Mouse (Mus musculus) lung, embryonic 14.5 days (tissue): ENCODE measurements around the gene Pdxk. TPM values are rescaled to one million over a fixed set of nuclear protein-coding genes. Genes with fewer than 3 reads are reported as not detected.

ENCODE experiments used
- ATAC-seq: fragments of 200-750 bp; cut with Nextera tagmentation; 2 replicates; pipeline ENCODE4 v1.8.0; 2017; ENCODE audit warnings: mild to moderate bottlenecking, moderate TSS enrichment, moderate library complexity; ENCODE audit not compliant: insufficient read depth
- DNase-seq: peaks from one replicate; pipeline ENCODE4 v3.0.0-alpha.2; 2015
- H3K27ac ChIP-seq: fragments of 300-500 bp; sonication (generic); 2 replicates; pipeline ENCODE4 v1.5.1; 2014; ENCODE audit warnings: low read depth, mild to moderate bottlenecking, moderate library complexity
- H3K27me3 ChIP-seq: fragments of 300-500 bp; sonication (generic); 2 replicates; pipeline ENCODE4 v1.6.1; 2014; ENCODE audit warnings: low read length, control low read depth; ENCODE audit not compliant: insufficient read depth
- H3K36me3 ChIP-seq: fragments of 300-500 bp; sonication (generic); 2 replicates; pipeline ENCODE4 v1.6.1; 2014; ENCODE audit warnings: control low read depth; ENCODE audit not compliant: insufficient read depth
- H3K4me1 ChIP-seq: fragments of 300-500 bp; sonication (generic); 2 replicates; pipeline ENCODE4 v1.6.1; 2014; ENCODE audit warnings: antibody characterized with exemption, control low read depth; ENCODE audit not compliant: insufficient read depth
- H3K4me2 ChIP-seq: fragments of 300-500 bp; sonication (generic); 2 replicates; pipeline ENCODE4 v1.6.1; 2014; ENCODE audit warnings: mild to moderate bottlenecking
- H3K4me3 ChIP-seq: fragments of 300-500 bp; sonication (generic); 2 replicates; pipeline ENCODE4 v1.5.1; 2014; ENCODE audit warnings: low read depth, low read length
- H3K9ac ChIP-seq: fragments of 300-500 bp; sonication (generic); 2 replicates; pipeline ENCODE4 v1.6.1; 2014
- H3K9me3 ChIP-seq: fragments of 300-500 bp; sonication (generic); 2 replicates; pipeline ENCODE4 v1.6.1; 2016; ENCODE audit warnings: low read depth, low read length, control low read depth
- CTCF ChIP-seq: IDR thresholded peaks from 2 replicates; pipeline ENCODE4 v1.5.1; 2016; ENCODE audit warnings: antibody characterized with exemption, low read depth
- WGBS: fragments of 180-500 bp; shearing (Covaris S2); extraction: QIAGEN DNeasy Blood & Tissue Kit; methylation state at CpG from one replicate; pipeline ENCODE4 v1.1.7; 2014; 5-methylcytosine and 5-hydroxymethylcytosine counted together
- polyA plus RNA-seq: library from polyadenylated mRNA; unstranded; fragments of >200 nt; fragmentation: Nextera tagmentation; extraction: Ambion mirVana; gene quantifications from 2 replicates; pipeline ENCODE4 v1.2.1, GENCODE M21; 2014

Pdxk gene
- polyA plus RNA-seq, 1 experiment from 2014 or later, result 6.9 TPM

- TF ChIP-seq CTCF, result no peak
- ATAC-seq (no peak), DNase-seq (no peak)
- Histone ChIP-seq H3K27me3 (no peaks in the 10 kb centered on the region), H3K27ac (no peak overlapping the region), H3K4me1 (no peaks in the 10 kb centered on the region), H3K36me3 (peaks cover 66% of the 10 kb centered on the region), H3K4me3 (no peak overlapping the region), H3K9ac (no peak overlapping the region), H3K4me2 (no peak overlapping the region), H3K9me3 (no peaks in the 10 kb centered on the region)
- WGBS, result 81% methylated on average over 9 of the region's 9 CpGs
These were observed 55.6 kb downstream of the Pdxk start for GRCm38 (mm10) chr10:78409035-78409788.

- Histone ChIP-seq H3K27me3 (no peaks in the 10 kb centered on the region), H3K27ac (no peak overlapping the region), H3K36me3 (peaks cover 87% of the 10 kb centered on the region), H3K4me2 (no peak overlapping the region), H3K4me3 (no peak overlapping the region), H3K9me3 (no peaks in the 10 kb centered on the region), H3K4me1 (no peaks in the 10 kb centered on the region), H3K9ac (no peak overlapping the region)
- ATAC-seq, result no peak
- DNase-seq, result no peak
- 93% methylated on average over 4 of the region's 4 CpGs for WGBS
- TF ChIP-seq CTCF, result no peak
These were observed 57.6 kb downstream of the Pdxk start for GRCm38 (mm10) chr10:78407132-78407531.

- no peak overlapping the region for H3K4me3 ChIP-seq
- H3K27ac ChIP-seq, result no peak overlapping the region
- WGBS, result 86% methylated on average over 6 of the region's 6 CpGs
- no peaks in the 10 kb centered on the region for H3K27me3 ChIP-seq
- H3K9ac ChIP-seq, result no peak overlapping the region
- ATAC-seq (no peak), DNase-seq (no peak)
- H3K36me3 ChIP-seq, result peaks cover 97% of the 10 kb centered on the region
- H3K9me3 ChIP-seq, result no peaks in the 10 kb centered on the region
- H3K4me1 ChIP-seq, result no peaks in the 10 kb centered on the region
- H3K4me2 ChIP-seq, result no peak overlapping the region
- TF ChIP-seq CTCF, result no peak
These were observed 58.6 kb downstream of the Pdxk start for GRCm38 (mm10) chr10:78406152-78406551.

- 88% methylated on average over 14 of the region's 14 CpGs for WGBS
- no peak overlapping the region for H3K9ac ChIP-seq
- H3K4me2 ChIP-seq, result no peak overlapping the region
- H3K4me1 ChIP-seq, result no peaks in the 10 kb centered on the region
- no peak overlapping the region for H3K4me3 ChIP-seq
- H3K27me3 ChIP-seq, result no peaks in the 10 kb centered on the region
- H3K36me3 ChIP-seq, result peaks cover 76% of the 10 kb centered on the region
- no peak for ATAC-seq
- H3K27ac ChIP-seq, result no peak overlapping the region
- TF ChIP-seq CTCF, result no peak
- DNase-seq, result no peak
- H3K9me3 ChIP-seq, result no peaks in the 10 kb centered on the region
These were observed 62.4 kb downstream of the Pdxk start for GRCm38 (mm10) chr10:78402301-78402922.

- H3K9ac ChIP-seq, result no peak overlapping the region
- peaks cover 63% of the 10 kb centered on the region for H3K36me3 ChIP-seq
- H3K27ac ChIP-seq, result no peak overlapping the region
- H3K4me3 ChIP-seq, result no peak overlapping the region
- no peak overlapping the region for H3K4me2 ChIP-seq
- ATAC-seq (no peak), DNase-seq (no peak)
- TF ChIP-seq CTCF, result no peak
- H3K9me3 ChIP-seq, result no peaks in the 10 kb centered on the region
- H3K4me1 ChIP-seq, result no peaks in the 10 kb centered on the region
- H3K27me3 ChIP-seq, result no peaks in the 10 kb centered on the region
- 97% methylated on average over 2 of the region's 2 CpGs for WGBS
These were observed 63.6 kb downstream of the Pdxk start for GRCm38 (mm10) chr10:78401127-78401526.

- WGBS, result 33% methylated on average over 17 of the region's 17 CpGs
- Histone ChIP-seq H3K27me3 (no peaks in the 10 kb centered on the region), H3K27ac (no peak overlapping the region; the same call in 1 of the 2 replicates), H3K9me3 (no peaks in the 10 kb centered on the region), H3K4me2 (no peak overlapping the region), H3K4me1 (no peaks in the 10 kb centered on the region), H3K36me3 (peaks cover 45% of the 10 kb centered on the region), H3K4me3 (no peak overlapping the region), H3K9ac (no peak overlapping the region)
- ATAC-seq (peak; percentile 12; the same call in 1 of the 2 replicates), DNase-seq (peak; percentile 59)
- no peak for TF ChIP-seq CTCF
These were observed 65.6 kb downstream of the Pdxk start for GRCm38 (mm10) chr10:78399090-78399657.

GRCm38 (mm10) chr10:78396625-78396885 is 68.2 kb downstream of the Pdxk start:
- no peak for ATAC-seq
- H3K4me2 ChIP-seq, result no peak overlapping the region

More at GRCm38 (mm10) chr10:78396625-78396885, 68.2 kb downstream of the Pdxk start:
- no peak overlapping the region for H3K27ac ChIP-seq
- H3K4me3 ChIP-seq, result no peak overlapping the region
- 57% methylated on average over 4 of the region's 4 CpGs for WGBS
- no peaks in the 10 kb centered on the region for H3K9me3 ChIP-seq
- DNase-seq, result no peak
- H3K27me3 ChIP-seq, result peaks cover 11% of the 10 kb centered on the region
- H3K9ac ChIP-seq, result no peak overlapping the region
- no peak for TF ChIP-seq CTCF
- peaks cover 19% of the 10 kb centered on the region for H3K36me3 ChIP-seq
- H3K4me1 ChIP-seq, result no peaks in the 10 kb centered on the region
